Mouse (Mus musculus): ENCODE results near the gene Ctcfl. TPM values are rescaled to one million over a fixed set of nuclear protein-coding genes. Genes with fewer than 3 reads are reported as not detected.

Gene Ctcfl
- polyA plus RNA-seq, 1 experiment: not detected

DNA sequence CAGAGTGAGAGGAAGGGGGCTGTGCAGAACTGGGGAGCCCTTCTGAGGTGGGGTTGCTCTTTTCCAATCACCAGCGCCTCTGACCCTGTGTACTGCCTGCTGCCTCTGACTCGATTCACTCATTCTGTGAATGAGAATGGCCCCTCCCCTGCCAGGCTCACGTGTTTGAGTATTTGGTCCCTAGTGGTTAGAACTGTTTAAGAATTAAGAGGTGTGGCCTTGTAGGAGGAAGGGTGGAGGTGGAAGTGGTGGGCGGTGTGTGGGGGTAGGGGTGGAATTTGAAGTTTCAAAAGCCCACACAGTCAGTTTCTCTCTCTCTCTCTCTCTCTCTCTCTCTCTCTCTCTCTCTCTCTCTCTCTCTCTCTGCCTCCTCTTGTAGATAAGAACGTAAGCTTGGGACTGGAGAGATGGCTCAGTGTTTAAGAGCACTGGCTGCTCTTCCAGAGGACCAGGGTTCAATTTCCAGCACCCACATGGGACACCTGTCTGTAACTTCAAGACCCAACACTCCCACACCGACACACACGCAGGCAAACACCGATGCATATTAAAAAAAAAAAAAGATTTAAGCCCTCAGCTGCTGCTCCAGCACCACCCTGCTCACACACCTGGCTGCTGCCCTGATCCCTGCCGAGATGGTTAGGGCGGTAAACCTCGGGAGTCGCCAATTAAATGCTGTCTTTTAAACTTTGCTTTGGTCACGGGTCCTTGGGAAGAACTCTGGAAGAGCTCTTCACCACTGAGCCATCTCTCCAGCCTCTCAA, 35.4 kb downstream of the Ctcfl start:
- no peak for DNase-seq (ENCODE audit: low spot score)

DNA sequence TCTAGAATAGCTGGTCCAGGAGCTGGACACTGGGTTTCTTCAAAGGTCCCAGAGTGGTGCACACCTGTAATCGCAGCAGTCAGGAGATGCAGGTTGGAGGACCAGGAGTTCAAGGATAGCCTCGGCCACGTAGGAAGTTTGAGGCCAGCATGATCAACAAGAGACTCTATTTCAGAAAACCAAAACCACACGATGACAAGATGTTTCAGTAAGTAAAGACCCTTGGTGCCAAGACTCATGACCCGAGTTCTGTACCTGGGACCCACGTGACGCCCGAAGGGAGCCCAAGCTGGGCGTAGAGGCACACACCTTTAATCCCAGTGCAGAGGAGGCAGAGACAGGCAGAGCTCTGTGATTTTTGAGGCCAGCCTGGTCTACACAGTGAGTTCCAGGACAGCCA, 36.2 kb downstream of the Ctcfl start:
- no peak for DNase-seq (ENCODE audit: low spot score)

- no peak for DNase-seq (ENCODE audit: low spot score)
These were observed 36.6 kb downstream of the Ctcfl start for GRCm38 (mm10) chr2:173082706-173083105.

DNA sequence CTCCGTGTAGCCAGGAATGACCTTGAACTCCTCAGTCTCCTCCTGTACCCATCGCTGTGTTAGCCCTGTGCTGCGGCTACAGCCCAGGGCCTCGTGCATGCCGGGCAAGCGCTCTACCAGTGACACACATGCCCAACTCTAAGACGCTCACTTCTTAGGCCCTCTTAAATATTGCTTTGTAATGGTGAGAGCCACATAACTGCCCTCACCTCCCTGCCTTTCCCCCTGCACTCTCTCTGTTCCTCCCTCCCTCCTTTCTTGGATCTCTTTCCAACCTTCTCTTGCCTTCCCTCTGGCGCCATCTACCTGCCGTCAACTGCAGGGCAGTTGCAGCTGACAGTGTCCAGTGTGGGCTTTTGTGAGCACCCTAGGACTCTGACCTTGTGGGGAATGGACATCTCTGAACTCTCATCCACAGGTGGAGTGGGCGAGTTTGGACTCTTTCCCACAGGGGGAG, 38.5 kb downstream of the Ctcfl start:
- DNase-seq (ENCODE audit: low spot score): peak; percentile 63

DNA sequence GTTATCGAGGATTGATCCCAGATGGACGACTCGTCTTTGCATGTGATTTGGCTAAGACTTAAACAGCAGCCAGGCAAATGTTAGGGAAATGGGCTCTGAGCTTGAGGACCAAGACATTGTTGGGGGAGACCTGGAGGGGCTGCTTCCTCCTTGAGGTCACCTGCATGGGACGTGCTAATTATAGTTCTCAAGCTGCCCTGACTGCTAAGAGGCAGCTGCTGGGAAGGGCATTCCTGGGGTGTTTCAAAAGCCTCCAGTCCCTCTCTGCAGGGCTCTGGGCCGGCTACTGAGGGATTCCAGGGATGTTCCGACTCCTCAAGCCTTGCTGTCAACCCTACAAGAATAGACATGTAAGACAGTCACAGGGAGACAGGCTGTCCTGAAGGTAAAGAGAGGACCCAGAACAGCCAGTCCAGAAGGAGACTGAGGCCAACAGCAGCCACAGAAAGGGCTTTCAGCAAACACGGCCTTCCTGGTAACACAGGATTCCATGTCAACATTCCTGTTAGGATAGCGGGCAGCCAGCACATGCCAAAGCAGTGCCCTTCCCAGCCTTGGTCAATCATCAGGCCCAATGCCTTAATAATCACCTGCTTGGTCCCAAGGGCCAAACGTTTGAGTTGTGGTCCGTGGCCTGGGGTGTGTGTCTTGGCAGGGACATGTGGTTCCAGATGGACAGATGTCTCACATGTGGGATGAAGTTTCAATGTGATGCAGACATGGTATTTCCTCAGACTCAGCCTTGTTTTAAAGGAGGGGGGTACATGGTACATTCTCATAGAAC, 39.4 kb downstream of the Ctcfl start:
- no peak for DNase-seq (ENCODE audit: low spot score)

- DNase-seq (ENCODE audit: low spot score): no peak
These were observed 42.4 kb downstream of the Ctcfl start for GRCm38 (mm10) chr2:173076921-173077320.

GRCm38 (mm10) chr2:173073666-173074065, 45.7 kb downstream of the Ctcfl start:
- no peak for DNase-seq (ENCODE audit: low spot score)

GRCm38 (mm10) chr2:173072948-173073347, 46.4 kb downstream of the Ctcfl start:
- no peak for DNase-seq (ENCODE audit: low spot score)

- DNase-seq (ENCODE audit: low spot score): no peak
These were observed 54.5 kb downstream of the Ctcfl start for GRCm38 (mm10) chr2:173064864-173065263.

DNA sequence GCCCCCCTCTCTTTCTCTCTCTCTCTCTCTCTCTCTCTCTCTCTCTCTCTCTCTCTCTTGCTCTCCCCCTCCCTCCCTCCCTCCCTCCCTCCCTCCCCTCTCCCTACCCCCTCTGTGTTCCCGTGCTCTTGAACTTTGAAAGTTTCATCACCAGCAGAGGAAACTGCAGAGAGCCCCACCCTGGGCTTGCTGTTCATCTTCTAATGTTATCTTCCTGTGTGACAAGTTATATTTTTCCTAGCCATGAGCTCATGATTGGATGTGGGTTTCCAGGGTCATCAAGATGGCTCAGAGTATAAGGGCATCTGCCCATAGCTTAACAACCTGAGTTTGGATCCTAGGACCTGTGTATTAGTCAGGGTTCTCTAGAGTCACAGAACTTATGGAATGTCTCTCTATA, 56.1 kb downstream of the Ctcfl start:
- no peak for DNase-seq (ENCODE audit: low spot score)

- no peak for DNase-seq (ENCODE audit: low spot score)
These were observed 57.6 kb downstream of the Ctcfl start for GRCm38 (mm10) chr2:173061443-173062351.

- no peak for DNase-seq (ENCODE audit: low spot score)
These were observed 58.9 kb downstream of the Ctcfl start for GRCm38 (mm10) chr2:173060450-173060849.

DNA sequence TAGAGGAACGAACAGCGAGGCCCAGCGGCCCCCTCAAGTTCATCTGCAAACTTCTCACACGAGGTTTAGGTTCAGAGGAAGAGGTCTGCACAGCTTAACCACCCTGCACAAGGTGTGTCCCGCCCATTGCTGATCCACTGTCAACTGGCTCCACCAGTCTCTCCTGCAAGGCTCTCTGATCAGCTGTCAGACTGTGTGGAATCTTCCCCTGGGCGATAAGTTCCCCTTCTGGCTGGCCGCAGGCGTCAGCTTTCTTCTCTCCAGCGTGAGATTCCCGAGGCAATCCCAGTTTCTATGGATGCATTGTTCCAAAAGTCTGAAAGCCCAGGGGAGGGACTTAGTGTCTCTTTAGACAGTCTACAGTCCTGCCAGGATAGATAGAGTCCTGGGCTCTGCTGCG, 61.1 kb downstream of the Ctcfl start:
- no peak for DNase-seq (ENCODE audit: low spot score)

DNA sequence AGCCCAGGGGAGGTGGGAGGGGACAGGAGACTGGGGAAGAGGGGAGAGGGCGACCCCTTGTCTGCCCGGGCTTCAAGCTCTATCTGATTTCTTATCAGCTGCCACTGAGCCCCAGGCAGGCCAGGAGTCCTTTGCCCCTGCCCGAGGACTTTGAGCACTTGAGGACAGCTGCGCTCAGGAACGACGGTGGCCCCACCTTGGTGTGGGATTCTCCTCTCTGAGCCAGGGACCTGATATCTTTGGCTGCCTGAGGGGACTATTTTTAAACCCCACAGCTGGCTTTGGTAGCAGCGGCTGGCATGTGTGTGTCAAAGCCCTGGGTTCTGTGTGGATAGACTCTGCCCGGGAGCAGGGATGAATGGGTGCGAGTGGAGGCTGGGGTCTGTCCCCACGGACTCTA, 61.7 kb downstream of the Ctcfl start:
- DNase-seq (ENCODE audit: low spot score): no peak

- DNase-seq (ENCODE audit: low spot score): no peak
These were observed 62.4 kb downstream of the Ctcfl start for GRCm38 (mm10) chr2:173056882-173057315.

GRCm38 (mm10) chr2:173056303-173056881, 62.9 kb downstream of the Ctcfl start:
- no peak for DNase-seq (ENCODE audit: low spot score)

DNA sequence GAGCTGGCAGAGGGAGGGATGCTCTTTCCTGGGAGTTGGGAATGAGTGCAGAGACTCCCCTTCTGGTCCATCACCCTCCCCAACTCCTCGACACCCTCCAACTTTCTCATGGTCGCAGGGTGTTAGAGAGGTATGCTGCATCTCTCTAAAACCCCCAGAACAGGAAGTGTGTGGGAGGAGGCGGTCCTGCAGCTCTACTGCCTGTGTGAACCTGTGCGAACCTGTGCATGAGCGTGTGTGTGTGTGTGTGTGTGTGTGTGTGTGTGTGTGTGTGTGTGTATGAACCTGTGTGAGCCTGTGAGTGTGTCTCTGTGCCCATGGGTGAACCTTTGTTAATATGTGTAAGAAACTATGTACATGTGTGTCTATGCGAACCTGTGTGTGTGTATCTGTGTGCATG, 65.5 kb downstream of the Ctcfl start:
- no peak for DNase-seq (ENCODE audit: low spot score)

- peak; percentile 29 for DNase-seq (ENCODE audit: low spot score)
These were observed 66.4 kb downstream of the Ctcfl start for GRCm38 (mm10) chr2:173052881-173053280.

- no peak for DNase-seq (ENCODE audit: low spot score)
These were observed 68.5 kb downstream of the Ctcfl start for GRCm38 (mm10) chr2:173050604-173051382.

DNA sequence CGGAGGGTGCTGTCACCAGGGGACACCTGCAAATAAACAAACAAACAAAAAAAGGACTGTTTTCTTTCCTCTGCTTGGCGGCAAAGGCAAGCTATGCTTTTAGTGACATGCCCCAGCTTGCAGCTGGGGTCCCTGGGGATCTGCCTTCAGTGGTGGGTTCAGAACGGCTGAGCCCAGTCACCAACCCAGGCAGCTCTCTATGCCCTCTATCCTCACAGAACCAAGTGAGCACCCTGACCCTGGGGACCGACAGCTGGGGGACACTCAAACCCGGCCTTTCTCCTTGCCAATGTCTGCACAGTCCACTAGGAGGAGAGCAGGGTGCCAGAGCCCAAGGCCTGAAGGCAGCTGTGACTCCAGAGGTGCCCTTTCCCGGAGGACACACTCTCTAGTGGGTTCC, 69.5 kb downstream of the Ctcfl start:
- no peak for DNase-seq (ENCODE audit: low spot score)

DNA sequence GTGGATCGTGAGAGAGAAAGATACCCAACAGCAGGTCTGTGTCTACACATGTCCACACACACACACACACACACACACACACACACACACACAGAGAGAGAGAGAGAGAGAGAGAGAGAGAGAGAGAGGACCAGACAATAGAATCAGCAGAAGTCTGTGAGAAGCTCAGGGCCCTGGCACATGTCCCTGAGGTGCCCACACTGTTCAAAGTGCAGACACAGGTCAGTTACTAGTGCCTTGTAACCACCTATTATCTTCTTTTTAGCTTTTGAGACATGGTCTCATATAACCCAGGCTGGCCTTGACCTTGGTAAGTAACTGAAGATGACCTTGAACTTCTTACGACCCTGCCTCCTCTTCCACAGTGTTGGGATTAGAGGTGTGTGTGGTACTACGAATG, 70.1 kb downstream of the Ctcfl start:
- DNase-seq (ENCODE audit: low spot score): no peak

Data from urinary bladder, adult 2 months (tissue).